Mouse (Mus musculus): ENCODE results near the gene Kcnip2. TPM values are rescaled to one million over a fixed set of nuclear protein-coding genes. Genes with fewer than 3 reads are reported as not detected.

The Kcnip2 gene
- polyA plus RNA-seq, 1 experiment from 2014 or later, result 1.2 TPM

- Histone ChIP-seq H3K4me2 (replicated peaks) (no peak overlapping the region), H3K9me3 (no peaks in the 10 kb centered on the region), H3K9ac (replicated peaks) (no peak overlapping the region), H3K27me3 (peaks cover 94% of the 10 kb centered on the region), H3K36me3 (no peaks in the 10 kb centered on the region), H3K4me1 (peaks cover 41% of the 10 kb centered on the region), H3K27ac (replicated peaks) (no peak overlapping the region), H3K4me3 (no peak overlapping the region)
- no peak for ATAC-seq (ENCODE audit: low FRiP score, low read depth)
- 18% methylated on average over 7 of the region's 7 CpGs for WGBS
Measured at GRCm38 (mm10) chr19:45743619-45744018, 72.2 kb downstream of the Kcnip2 start.

- Histone ChIP-seq H3K27ac (replicated peaks) (no peak overlapping the region), H3K9ac (replicated peaks) (no peak overlapping the region), H3K4me3 (peak overlapping the region; percentile 41), H3K4me1 (peaks cover 35% of the 10 kb centered on the region), H3K9me3 (no peaks in the 10 kb centered on the region), H3K4me2 (replicated peaks) (peak overlapping the region; percentile 55), H3K36me3 (no peaks in the 10 kb centered on the region), H3K27me3 (peaks cover 94% of the 10 kb centered on the region)
- no peak for ATAC-seq (ENCODE audit: low FRiP score, low read depth)
- 1% methylated on average over 22 of the region's 44 CpGs for WGBS
Measured at GRCm38 (mm10) chr19:45742984-45743575, 72.8 kb downstream of the Kcnip2 start.

GRCm38 (mm10) chr19:45742218-45742983 is 73.5 kb downstream of the Kcnip2 start, which contains the start of gene Fgf8:
TSS of gene Fgf8 (minus strand) at chr19:45742915.
- Histone ChIP-seq H3K4me3 (peak within 1 kb of the TSS; percentile 41), H3K9ac (replicated peaks) (peak within 1 kb of the TSS; percentile 41; the same call in 1 of the 2 replicates), H3K27ac (replicated peaks) (no peak within 1 kb of the TSS), H3K4me1 (peaks cover 36% of the 10 kb centered on the region), H3K36me3 (no peaks in the 10 kb centered on the region), H3K27me3 (peaks cover 99% of the 10 kb centered on the region), H3K4me2 (replicated peaks) (peak within 1 kb of the TSS; percentile 55), H3K9me3 (no peaks in the 10 kb centered on the region)
- under 1% methylated on average over 56 of the region's 68 CpGs for WGBS
- no peak for ATAC-seq (ENCODE audit: low FRiP score, low read depth)

Other genes with a start within 250 kb of the Kcnip2 start
- 4.2 and 5.9 TPM in 2 replicates for gene Fbxw4, start 155.7 kb downstream of the Kcnip2 start, polyA plus RNA-seq (2016; fragmentation: Nextera tagmentation; extraction: Ambion mirVana)
- 4.3 and 5.7 TPM in 2 replicates for gene Fgf8, start 73.1 kb downstream of the Kcnip2 start, polyA plus RNA-seq (2016; fragmentation: Nextera tagmentation; extraction: Ambion mirVana)
- 7.7 and 8.4 TPM in 2 replicates for gene Npm3, start 66.5 kb downstream of the Kcnip2 start, polyA plus RNA-seq (2016; fragmentation: Nextera tagmentation; extraction: Ambion mirVana)
- gene Mgea5, start 32.2 kb downstream of the Kcnip2 start, polyA plus RNA-seq (2016; fragmentation: Nextera tagmentation; extraction: Ambion mirVana), result 115 and 123 TPM in 2 replicates
- 20.9 and 22.6 TPM in 2 replicates for gene Armh3, start 182.4 kb upstream of the Kcnip2 start, polyA plus RNA-seq (2016; fragmentation: Nextera tagmentation; extraction: Ambion mirVana)
- gene Hps6, start 187.4 kb upstream of the Kcnip2 start, polyA plus RNA-seq (2016; fragmentation: Nextera tagmentation; extraction: Ambion mirVana), result 2.9 and 4.0 TPM in 2 replicates
- gene Pprc1, start 228.8 kb upstream of the Kcnip2 start, polyA plus RNA-seq (2016; fragmentation: Nextera tagmentation; extraction: Ambion mirVana), result 30.0 and 32.2 TPM in 2 replicates
- gene Ldb1, start 229.2 kb upstream of the Kcnip2 start, polyA plus RNA-seq (2016; fragmentation: Nextera tagmentation; extraction: Ambion mirVana), result 126 and 134 TPM in 2 replicates